Mouse (Mus musculus): ENCODE results near the gene Pi4k2a.

Pi4k2a gene

GRCm38 (mm10) chr19:42167489-42167888 lies 77.2 kb downstream of the Pi4k2a start:
- no peak for DNase-seq

GRCm38 (mm10) chr19:42169322-42169975 lies 79.2 kb downstream of the Pi4k2a start:
- DNase-seq, result peak; percentile 20 to 36

- peak; percentile 94 to 95 for DNase-seq
Measured at GRCm38 (mm10) chr19:42170025-42170969, 80.0 kb downstream of the Pi4k2a start.
